Mouse (Mus musculus): Measurements from ENCODE around the gene Olfr66. TPM values are rescaled to one million over a fixed set of nuclear protein-coding genes. Genes with fewer than 3 reads are reported as not detected.

Olfr66 gene
- polyA plus RNA-seq (2012; ENCODE audit: insufficient read depth, low replicate concordance) = not detected in 2 replicates

DNA sequence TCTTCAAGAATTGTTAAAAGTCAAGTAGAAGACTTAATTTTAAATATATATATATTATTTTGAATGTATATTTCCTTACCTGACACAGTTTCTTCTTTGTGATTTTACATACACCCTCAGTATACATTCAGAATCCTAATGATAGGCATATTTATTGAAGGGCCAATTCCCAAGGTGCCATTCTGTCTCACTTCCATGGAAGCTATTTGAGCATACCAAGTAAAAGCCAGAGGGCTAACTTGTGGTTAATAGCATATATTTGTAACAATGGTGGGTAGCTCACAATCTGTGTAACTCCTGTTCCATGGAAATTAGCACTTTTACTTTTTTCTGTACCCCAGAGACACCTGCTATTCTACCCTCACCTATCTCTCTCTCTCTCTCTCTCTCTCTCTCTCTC, at the start of gene Olfr66:
Olfr66 (minus strand) TSS at position 101 of the 400 bp plus-strand sequence.
- no peak within 1 kb of the TSS for H3K4me3 ChIP-seq (replicated peaks)
- TF ChIP-seq FLI1 (IDR thresholded peaks at IDR 0.05; ENCODE audit: low read length) = no peak
- no peak for TF ChIP-seq GATA1 (IDR thresholded peaks at IDR 0.05; ENCODE audit: borderline replicate concordance, low read length)
- no peaks in the 10 kb centered on the region for H3K27me3 ChIP-seq (replicated peaks)
- H3K36me3 ChIP-seq (replicated peaks; ENCODE audit: low read length) = no peaks in the 10 kb centered on the region
- H3K9me3 ChIP-seq = no peaks in the 10 kb centered on the region
- H3K4me1 ChIP-seq = no peaks in the 10 kb centered on the region

DNA sequence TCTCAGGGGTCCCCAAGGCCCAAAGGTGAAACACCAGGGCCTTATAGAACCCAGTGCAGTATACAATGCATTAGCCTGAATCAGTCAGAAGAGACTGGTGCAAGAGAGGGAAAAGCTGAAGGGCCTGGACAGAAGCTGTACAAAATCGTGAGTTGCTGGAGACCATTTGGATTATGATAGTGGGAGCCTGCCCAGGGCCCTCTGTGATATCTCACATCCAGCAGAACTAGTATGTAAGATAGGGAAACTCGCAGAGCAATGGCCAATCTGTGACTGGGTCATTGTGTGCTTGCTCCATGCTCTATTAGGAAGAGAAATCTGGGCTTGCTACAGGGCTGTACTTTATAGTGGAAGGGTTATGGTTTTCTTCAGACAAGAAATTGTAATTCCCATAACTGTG, 48.2 kb upstream of the Olfr66 start, which contains the start of gene Olfr632:
Olfr632 (plus strand) TSS at position 84 of the 400 bp plus-strand sequence.
- H3K36me3 ChIP-seq (replicated peaks; ENCODE audit: low read length) = no peaks in the 10 kb centered on the region
- no peak within 1 kb of the TSS for H3K4me3 ChIP-seq (replicated peaks)
- no peaks in the 10 kb centered on the region for H3K27me3 ChIP-seq (replicated peaks)
- no peaks in the 10 kb centered on the region; the same call in 1 of the 2 replicates for H3K4me1 ChIP-seq
- H3K9me3 ChIP-seq = no peaks in the 10 kb centered on the region
- TF ChIP-seq GATA1 (IDR thresholded peaks at IDR 0.05; ENCODE audit: borderline replicate concordance, low read length) (no peak), FLI1 (IDR thresholded peaks at IDR 0.05; ENCODE audit: low read length) (no peak)

DNA sequence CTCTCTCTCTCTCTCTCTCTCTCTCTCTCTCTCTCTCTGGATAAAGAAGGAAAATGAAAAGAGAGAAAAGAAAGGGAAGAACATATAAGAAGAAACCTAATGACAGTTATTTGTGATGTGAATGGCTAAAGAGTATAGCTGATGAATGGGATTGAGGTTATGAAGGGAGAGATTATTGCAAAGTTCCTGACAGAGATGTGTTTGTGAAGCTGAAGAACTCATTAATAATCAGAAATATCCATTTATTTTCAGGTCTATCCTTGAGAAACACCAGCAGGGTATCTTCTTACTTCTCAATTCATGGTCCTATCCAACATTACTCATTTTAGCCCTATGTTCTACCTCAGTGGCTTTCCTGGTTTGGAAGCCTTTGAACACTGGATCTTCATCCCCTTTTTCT, 42.5 kb upstream of the Olfr66 start, which contains the start of gene Olfr631:
Olfr631 (plus strand) TSS at position 301 of the 400 bp plus-strand sequence.
- H3K27me3 ChIP-seq (replicated peaks) = no peaks in the 10 kb centered on the region
- no peaks in the 10 kb centered on the region for H3K4me1 ChIP-seq
- no peak within 1 kb of the TSS for H3K4me3 ChIP-seq (replicated peaks)
- H3K9me3 ChIP-seq = no peaks in the 10 kb centered on the region
- TF ChIP-seq GATA1 (IDR thresholded peaks at IDR 0.05; ENCODE audit: borderline replicate concordance, low read length) = no peak
- no peak for TF ChIP-seq FLI1 (IDR thresholded peaks at IDR 0.05; ENCODE audit: low read length)
- H3K36me3 ChIP-seq (replicated peaks; ENCODE audit: low read length) = no peaks in the 10 kb centered on the region

DNA sequence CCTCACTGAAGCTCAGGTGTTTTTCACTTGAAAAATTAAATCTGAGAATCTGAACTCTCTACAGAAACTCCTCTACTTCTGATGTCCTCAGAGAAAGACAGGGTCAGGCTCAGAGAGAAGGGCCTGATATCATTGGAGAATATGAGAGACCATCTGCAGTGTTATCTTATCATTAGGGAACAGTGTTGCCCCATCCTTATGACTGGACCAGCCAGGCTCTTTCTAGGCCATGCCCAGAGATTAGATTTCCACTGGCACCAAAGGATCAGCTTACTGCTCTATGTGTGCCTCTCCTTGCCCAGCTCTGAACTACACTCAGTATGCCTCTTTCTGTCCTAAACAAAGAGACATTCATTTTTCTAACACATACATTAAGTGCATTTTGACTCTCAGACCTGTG, 29.3 kb upstream of the Olfr66 start:
- no peak overlapping the region for H3K4me3 ChIP-seq (replicated peaks)
- H3K27me3 ChIP-seq (replicated peaks) = no peaks in the 10 kb centered on the region
- TF ChIP-seq FLI1 (IDR thresholded peaks at IDR 0.05; ENCODE audit: low read length) (no peak), GATA1 (IDR thresholded peaks at IDR 0.05; ENCODE audit: borderline replicate concordance, low read length) (no peak)
- peaks cover 4% of the 10 kb centered on the region for H3K4me1 ChIP-seq
- no peaks in the 10 kb centered on the region for H3K36me3 ChIP-seq (replicated peaks; ENCODE audit: low read length)
- no peaks in the 10 kb centered on the region for H3K9me3 ChIP-seq

DNA sequence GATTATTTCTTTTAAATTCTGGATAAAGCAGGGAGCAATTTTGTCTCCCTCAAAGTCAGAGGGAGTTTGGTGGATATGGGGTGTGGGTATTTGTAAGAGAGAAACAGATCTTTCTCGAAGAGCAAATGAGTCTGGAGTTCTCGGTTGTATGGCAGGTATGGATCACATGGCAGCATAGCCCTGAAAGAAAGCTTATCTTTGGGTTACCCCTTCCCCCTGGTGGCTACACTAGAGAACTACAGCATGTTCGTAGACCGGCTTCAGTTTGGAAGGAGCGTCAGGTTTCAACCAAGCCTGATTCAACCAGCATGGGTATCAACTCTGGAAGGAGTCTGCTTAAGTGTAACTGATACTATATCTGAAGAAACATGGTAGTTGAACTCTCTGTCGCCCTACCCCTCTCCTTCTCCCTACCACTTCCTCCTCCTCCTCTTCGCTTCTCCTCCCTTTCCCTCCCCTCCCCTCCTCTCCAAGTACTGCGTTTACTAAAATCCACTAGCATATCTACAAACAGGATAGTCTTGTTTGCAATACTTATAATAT, 27.0 kb upstream of the Olfr66 start:
- H3K27me3 ChIP-seq (replicated peaks) = no peaks in the 10 kb centered on the region
- no peak overlapping the region for H3K4me3 ChIP-seq (replicated peaks)
- H3K36me3 ChIP-seq (replicated peaks; ENCODE audit: low read length) = no peaks in the 10 kb centered on the region
- no peak for TF ChIP-seq GATA1 (IDR thresholded peaks at IDR 0.05; ENCODE audit: borderline replicate concordance, low read length)
- H3K9me3 ChIP-seq = no peaks in the 10 kb centered on the region
- H3K4me1 ChIP-seq = peaks cover 14% of the 10 kb centered on the region

DNA sequence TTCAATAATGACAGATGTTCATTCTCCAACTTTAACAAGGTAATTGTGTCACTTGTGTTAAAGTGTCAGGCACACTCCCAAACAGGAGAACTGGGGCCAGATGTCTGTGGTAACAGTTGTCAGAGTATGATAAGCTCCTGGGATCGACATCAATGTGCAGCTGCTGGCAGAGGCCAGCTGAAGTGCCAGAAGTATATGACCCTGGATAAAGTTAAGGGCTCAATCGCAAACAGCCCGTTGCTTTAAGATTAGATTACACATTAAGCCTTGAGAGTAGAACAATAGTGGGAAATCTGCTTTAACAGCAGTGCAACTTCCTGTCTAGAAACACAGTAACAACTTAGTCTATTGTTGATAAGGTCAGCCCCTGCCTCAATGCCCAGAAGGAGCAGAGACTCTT, 24.0 kb upstream of the Olfr66 start:
- H3K4me1 ChIP-seq = peaks cover 14% of the 10 kb centered on the region
- no peak for TF ChIP-seq GATA1 (IDR thresholded peaks at IDR 0.05; ENCODE audit: borderline replicate concordance, low read length)
- TF ChIP-seq FLI1 (IDR thresholded peaks at IDR 0.05; ENCODE audit: low read length) = no peak
- H3K4me3 ChIP-seq (replicated peaks) = no peak overlapping the region

DNA sequence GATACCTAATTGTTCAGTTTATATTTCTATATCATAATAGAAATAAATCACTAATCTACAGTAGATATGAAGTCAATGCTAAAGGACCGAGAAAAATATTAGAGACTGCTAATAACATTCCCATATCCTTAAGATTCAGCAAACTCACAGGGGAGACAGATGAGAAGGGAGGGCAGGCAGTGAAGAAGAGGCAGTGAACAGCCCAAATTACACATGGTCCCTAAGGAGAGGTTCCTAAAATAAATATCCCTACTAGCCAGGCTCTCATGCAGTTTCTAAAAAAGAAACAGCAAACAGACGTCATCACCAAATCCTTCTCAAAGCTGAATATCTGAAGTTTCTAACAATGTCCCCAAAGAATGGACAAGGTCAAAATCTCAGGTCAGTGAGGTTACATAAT, 17.1 kb upstream of the Olfr66 start, which contains the start of gene Olfr65:
Olfr65 (plus strand) TSS at position 301 of the 400 bp plus-strand sequence.
- Histone ChIP-seq H3K4me3 (replicated peaks) (no peak within 1 kb of the TSS), H3K27me3 (replicated peaks) (no peaks in the 10 kb centered on the region), H3K4me1 (no peaks in the 10 kb centered on the region), H3K9me3 (no peaks in the 10 kb centered on the region), H3K36me3 (replicated peaks; ENCODE audit: low read length) (no peaks in the 10 kb centered on the region)
- TF ChIP-seq FLI1 (IDR thresholded peaks at IDR 0.05; ENCODE audit: low read length) (no peak), GATA1 (IDR thresholded peaks at IDR 0.05; ENCODE audit: borderline replicate concordance, low read length) (no peak)

More for the DNA sequence above, 24.0 kb upstream of the Olfr66 start:
- Histone ChIP-seq H3K27me3 (replicated peaks) (no peaks in the 10 kb centered on the region), H3K36me3 (replicated peaks; ENCODE audit: low read length) (no peaks in the 10 kb centered on the region), H3K9me3 (no peaks in the 10 kb centered on the region)

DNA sequence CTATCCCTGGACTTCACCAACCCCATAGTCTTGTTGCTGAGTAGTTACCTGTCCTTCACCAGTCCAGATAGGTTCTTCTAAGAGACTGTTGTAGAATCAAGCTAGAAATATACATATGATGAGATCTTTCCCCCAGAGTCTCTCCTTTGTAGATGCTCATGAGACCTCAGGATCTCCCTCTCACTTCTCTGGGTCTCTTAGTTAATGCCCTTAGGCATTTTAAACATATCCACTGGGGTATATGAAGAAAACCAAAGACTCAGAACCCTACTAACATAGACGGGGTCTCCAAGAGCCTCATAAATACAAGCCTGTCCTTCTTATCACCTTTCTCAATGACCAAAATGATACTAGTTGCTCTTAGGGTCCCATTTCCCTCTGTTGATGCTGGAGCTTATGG, 8.3 kb upstream of the Olfr66 start, which contains the start of gene Olfr64:
Olfr64 (minus strand) TSS at position 101 of the 400 bp plus-strand sequence.
- Histone ChIP-seq H3K27me3 (replicated peaks) (no peaks in the 10 kb centered on the region), H3K36me3 (replicated peaks; ENCODE audit: low read length) (no peaks in the 10 kb centered on the region), H3K4me1 (peaks cover 3% of the 10 kb centered on the region; the same call in 1 of the 2 replicates), H3K4me3 (replicated peaks) (no peak within 1 kb of the TSS), H3K9me3 (no peaks in the 10 kb centered on the region)
- TF ChIP-seq FLI1 (IDR thresholded peaks at IDR 0.05; ENCODE audit: low read length) = no peak
- TF ChIP-seq GATA1 (IDR thresholded peaks at IDR 0.05; ENCODE audit: borderline replicate concordance, low read length) = no peak

DNA sequence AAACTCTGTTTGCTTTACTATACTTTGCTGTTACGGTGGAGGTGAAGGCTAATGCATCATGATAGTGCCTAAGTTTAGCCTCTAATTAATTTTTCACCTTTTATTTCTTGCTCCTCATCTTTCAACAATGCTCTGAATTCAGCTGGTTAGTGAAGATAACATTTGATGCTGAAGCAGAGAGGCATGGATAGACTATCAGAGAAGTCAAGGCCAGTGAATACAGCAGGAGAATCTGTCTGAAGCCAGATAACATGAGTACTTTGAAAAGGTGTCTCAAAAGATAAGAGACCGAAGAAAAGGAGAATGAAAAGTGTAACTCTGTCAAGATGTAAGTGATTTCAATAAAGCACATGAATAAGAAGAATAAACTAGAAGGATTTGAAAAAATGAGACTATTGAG, 9.0 kb downstream of the Olfr66 start:
- Histone ChIP-seq H3K4me3 (replicated peaks) (no peak overlapping the region), H3K9me3 (no peaks in the 10 kb centered on the region), H3K4me1 (peaks cover 5% of the 10 kb centered on the region), H3K36me3 (replicated peaks; ENCODE audit: low read length) (no peaks in the 10 kb centered on the region), H3K27me3 (replicated peaks) (no peaks in the 10 kb centered on the region)
- TF ChIP-seq GATA1 (IDR thresholded peaks at IDR 0.05; ENCODE audit: borderline replicate concordance, low read length) = no peak
- TF ChIP-seq FLI1 (IDR thresholded peaks at IDR 0.05; ENCODE audit: low read length) = no peak

DNA sequence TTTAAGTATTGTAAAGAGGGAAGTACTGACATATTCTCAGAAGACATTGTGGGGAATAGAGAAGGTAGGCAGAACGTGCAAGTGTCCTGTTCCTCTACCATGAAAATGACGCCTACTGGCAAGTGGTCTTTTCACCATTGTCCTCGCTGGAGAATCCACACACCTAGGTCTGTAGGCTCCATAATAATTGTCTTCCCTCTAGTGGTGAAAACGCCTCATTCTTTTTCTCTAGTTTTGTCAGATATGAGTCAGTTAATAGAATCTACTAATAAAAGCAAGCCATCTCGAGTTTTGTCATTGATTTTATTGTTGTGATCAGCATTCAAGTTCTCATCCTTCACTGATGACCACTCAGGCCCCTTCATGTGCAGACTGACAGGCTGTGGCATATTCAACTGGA, 11.6 kb downstream of the Olfr66 start:
- Histone ChIP-seq H3K4me3 (replicated peaks) (no peak overlapping the region), H3K4me1 (peaks cover 26% of the 10 kb centered on the region), H3K9me3 (no peaks in the 10 kb centered on the region), H3K36me3 (replicated peaks; ENCODE audit: low read length) (no peaks in the 10 kb centered on the region), H3K27me3 (replicated peaks) (no peaks in the 10 kb centered on the region)
- TF ChIP-seq FLI1 (IDR thresholded peaks at IDR 0.05; ENCODE audit: low read length) (no peak), GATA1 (IDR thresholded peaks at IDR 0.05; ENCODE audit: borderline replicate concordance, low read length) (no peak)

Measured in megakaryocyte, embryonic 14.5 days (primary cell).